Mouse (Mus musculus): ENCODE results near the gene Ccdc170.

- no peak for TF ChIP-seq SRF (IDR thresholded peaks at IDR 0.05; ENCODE audit: control insufficient read depth, insufficient read length, low read depth)
- no peak for TF ChIP-seq POLR2A (IDR thresholded peaks at IDR 0.05; ENCODE audit: insufficient read length, low read depth)
Measured at GRCm38 (mm10) chr10:4530638-4531235, 48.4 kb downstream of the Ccdc170 start.

All from myocyte (in vitro differentiated cells).